Mouse (Mus musculus) bone marrow macrophage, adult 2 months (primary cell): ENCODE results near the gene Olfr71.

Experiments used
- CTCF ChIP-seq: IDR thresholded peaks from 2 replicates; pipeline ENCODE4 v1.5.1; 2012; ENCODE audit warnings: low read depth, mild to moderate bottlenecking, low read length, moderate library complexity
- POLR2A ChIP-seq: IDR thresholded peaks from 2 replicates; pipeline ENCODE4 v1.6.1; 2012; ENCODE audit warnings: mild to moderate bottlenecking, low read depth, low read length, borderline replicate concordance

DNA sequence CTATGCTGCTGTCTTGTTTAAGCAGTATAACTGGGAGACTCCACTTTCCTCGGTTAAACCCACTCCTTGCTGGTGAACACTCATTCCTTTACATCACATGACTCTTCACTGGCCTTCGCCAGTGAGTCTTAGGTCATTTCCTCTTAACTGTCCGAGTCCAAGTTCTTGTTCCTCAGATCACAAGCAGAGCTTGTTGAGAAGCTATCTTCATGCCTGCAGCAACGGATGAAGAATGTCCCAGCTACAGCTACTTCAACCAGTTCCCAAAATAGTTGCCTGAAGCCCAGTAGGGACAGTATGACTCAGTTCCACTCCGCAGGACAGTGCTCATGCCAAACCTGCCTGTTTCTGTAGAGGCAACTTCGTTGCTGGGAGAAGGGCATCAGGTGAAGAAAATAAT, 47.2 kb upstream of the Olfr71 start:
- TF ChIP-seq POLR2A = no peak
- TF ChIP-seq CTCF = no peak
